Mouse (Mus musculus) urinary bladder, postnatal 36 days (tissue): ENCODE results near the gene Pik3ap1.
A peak's percentile ranks its signal among the peaks of the same experiment; 100 is the strongest.
"Not testable (repeated sequence)": the region's sequence is repeated elsewhere in the genome, so short reads cannot be mapped to it uniquely, and the experiment has no call there.

Source experiments
- DNase-seq, 2 experiments: peaks; one replicate each; pipeline ENCODE4 v3.0.0; 2022; ENCODE audit warnings: low spot score in 2 of 2, mixed read lengths in 1 of 2

Pik3ap1 gene

GRCm38 (mm10) chr19:41332228-41332627, 52.7 kb downstream of the Pik3ap1 start:
- no peak for DNase-seq

DNA sequence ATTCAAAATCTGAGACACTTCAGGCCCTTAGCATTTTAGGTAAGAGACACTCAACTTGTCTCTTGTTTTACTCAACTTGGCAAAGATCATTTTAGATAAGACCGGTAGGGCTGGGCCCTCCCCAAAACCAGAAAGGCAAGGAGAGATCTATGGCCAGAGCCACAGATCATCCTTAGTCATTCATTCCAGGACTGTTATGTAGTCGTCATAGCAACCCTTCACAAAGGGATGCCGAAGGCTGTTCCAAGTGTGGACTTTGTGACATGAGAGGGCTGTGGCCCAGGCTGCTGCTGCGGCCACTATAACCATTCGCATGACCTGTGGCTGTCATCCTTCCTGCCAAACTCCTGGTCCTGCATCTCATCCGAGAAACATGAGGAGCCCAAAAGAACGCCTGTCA, 54.5 kb downstream of the Pik3ap1 start:
- no peak for DNase-seq

- DNase-seq: no peak
These were observed 54.9 kb downstream of the Pik3ap1 start for GRCm38 (mm10) chr19:41329961-41330360.

GRCm38 (mm10) chr19:41328743-41329142, 56.2 kb downstream of the Pik3ap1 start:
- no peak for DNase-seq

GRCm38 (mm10) chr19:41323813-41324212, 61.1 kb downstream of the Pik3ap1 start:
- DNase-seq: no peak

DNA sequence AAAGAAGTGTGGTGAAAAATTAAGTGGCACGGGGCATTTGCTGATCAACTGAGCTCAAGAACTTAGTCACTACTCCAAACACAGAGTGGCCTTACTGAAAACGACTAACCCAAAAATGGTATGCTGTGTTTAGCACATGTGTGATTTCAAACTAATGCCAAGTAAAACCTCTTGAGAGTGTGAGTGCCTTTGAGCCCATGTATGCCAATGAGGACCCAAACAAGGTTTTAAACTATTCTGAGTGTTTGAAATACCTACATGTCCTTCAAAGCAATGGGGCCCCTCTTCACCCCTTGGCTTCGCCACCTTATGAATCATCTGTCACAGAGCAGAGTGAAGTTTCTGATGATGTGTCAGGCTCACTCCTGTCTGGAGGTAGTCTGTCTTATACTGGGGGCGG, 61.8 kb downstream of the Pik3ap1 start:
- no peak for DNase-seq

DNA sequence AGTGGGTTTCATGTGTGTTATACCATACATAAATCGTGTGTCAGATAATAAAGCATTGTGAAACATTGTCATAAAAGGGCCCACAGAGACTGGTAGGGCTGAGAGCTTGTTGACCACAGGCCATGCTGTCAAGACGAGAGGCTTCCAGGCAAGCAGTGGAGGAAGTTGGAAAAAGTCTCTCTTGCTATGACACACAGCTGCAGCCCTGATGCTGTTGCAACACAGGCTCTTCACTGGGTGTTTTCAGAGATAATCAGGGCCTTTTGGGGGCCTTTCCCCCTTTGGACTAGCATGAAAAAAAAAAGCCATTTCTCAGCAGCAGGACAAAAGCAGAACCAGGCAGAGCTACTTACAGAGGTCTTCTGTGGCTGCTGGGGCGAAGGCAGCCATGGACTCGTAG, 63.8 kb downstream of the Pik3ap1 start:
- DNase-seq: no peak

DNA sequence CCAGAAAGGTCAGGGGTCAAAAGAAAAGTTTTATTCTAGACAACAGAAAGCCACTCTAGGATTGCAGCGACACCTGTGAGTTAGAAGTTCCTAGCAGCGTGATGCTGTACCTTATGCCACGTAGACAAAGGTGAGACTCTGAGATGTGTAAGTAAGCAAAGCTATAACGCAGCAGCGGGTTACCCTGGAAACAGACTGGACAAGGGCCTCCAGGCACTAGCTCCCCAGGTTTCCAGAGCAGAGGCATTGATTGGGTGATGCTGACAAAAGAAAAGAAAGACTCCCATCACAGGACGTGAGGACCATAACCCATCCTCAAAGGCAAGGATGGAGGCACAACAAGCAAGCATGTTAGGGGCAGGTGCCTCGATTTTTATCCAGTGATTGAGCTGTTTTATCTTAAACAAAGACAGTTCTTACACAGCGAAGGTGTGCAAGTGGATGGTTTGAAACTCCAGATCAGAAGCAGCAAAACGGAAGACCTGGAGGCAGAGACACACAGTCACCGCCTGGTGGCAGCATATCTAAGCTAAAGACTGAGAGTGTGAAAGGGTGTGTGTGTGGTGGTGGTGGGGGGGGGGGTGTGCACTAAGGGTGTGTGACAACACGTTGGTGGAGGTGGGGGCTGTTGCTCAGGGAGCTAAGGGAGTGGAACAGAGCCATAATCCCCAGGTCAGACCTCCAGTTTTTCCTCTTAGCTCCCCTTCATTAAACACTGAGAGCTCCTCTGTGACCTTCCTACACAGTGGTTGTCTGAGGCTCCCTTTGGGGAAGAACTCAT, 67.4 kb downstream of the Pik3ap1 start:
- peak in 1 of 2 experiments; percentile 15 for DNase-seq

DNA sequence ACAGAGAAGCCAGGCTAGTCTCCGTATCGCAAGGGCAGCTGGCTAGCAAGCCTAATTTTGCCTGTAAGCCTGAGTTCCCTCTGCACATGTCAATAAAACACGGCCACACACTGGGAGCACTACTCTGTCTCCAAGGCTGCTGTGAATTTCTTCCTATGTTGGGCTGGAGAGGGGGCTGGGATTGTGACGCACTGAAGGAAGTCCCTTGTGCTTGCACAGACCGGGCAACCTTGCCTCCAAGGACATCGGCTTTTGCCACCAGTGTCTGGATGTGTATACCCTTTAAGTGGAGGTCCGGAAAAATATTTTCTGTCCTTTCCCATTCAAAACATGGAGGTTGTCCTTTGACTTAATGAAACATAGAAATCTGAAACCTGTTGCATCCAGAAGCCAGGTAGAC, 70.2 kb downstream of the Pik3ap1 start:
- no peak for DNase-seq

GRCm38 (mm10) chr19:41313663-41314062, 71.2 kb downstream of the Pik3ap1 start:
- DNase-seq: no peak

DNA sequence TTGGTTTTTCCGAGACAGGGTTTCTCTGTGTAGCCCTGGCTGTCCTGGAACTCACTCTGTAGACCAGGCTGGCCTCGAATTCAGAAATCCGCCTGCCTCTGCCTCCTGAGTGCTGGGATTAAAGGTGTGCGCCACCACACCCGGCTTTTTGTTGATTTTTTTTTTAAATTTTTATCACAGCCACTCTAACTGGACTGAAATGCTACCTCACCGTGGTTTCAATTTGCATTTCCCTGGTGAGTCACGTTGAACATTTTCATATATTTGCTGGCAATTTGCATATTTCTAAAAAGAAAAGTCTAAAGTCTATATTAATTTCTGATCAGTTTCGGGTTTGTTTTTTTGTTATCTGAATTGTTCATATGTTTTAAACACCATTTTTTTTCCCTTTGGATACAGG, 72.3 kb downstream of the Pik3ap1 start:
- not testable (repeated sequence) for DNase-seq

DNA sequence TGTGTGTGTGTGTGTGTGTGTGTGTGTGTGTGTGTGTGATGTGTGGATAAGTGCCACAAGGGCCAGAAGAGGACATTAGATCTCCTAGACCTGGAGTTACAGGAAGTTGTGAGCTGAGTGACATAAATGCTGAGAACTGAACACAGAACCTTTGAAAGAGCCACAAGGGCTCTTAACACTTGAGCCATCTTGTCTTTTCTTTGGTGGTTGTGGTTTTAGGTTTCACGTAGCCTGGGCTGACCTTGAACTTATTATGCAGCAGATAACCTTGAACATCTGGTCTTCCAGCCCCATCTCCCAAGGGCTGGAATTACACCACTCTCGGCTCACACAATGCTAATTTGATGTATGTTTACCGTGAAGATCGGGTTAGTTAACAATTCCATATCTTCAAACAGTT, 72.9 kb downstream of the Pik3ap1 start:
- no peak for DNase-seq

GRCm38 (mm10) chr19:41310971-41311703, 73.8 kb downstream of the Pik3ap1 start:
- no peak for DNase-seq

GRCm38 (mm10) chr19:41303933-41304332, 81.0 kb downstream of the Pik3ap1 start:
- DNase-seq: no peak

GRCm38 (mm10) chr19:41303433-41303832, 81.5 kb downstream of the Pik3ap1 start:
- DNase-seq: no peak

GRCm38 (mm10) chr19:41301856-41302255, 83.0 kb downstream of the Pik3ap1 start:
- DNase-seq: no peak

- DNase-seq: no peak
These were observed 85.5 kb downstream of the Pik3ap1 start for GRCm38 (mm10) chr19:41299446-41299845.

DNA sequence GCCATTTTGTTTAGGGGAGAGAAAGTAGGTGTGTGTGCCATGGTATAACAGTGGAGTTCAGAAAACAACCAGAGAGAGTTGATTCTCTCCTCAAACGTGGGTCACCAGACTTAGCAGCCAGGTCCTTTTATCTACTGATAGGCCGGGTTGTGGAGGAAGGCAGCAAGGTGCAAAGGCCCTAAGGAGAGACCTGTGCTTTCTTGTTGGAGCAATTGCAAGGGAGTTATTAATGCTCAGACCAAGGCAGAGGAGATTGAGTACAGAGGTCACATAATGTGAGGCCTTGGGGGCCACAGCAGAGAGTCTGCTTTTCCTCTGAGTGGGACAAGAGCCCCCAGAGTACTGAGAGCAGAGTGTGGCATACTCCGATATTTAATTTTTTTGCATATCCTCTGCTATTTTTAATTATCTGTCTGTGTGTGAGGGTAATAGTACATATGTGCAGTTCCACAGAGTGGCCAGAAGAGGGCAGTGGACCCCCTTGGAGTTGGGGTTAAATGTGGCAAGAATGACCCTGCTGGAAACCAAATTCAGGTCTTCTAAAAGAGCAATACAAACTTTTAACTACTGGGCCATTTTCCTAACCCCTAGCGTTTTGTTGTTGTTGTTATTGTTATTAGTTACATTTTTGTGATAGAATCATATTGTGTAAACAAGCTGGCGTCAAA, 93.8 kb downstream of the Pik3ap1 start:
- no peak for DNase-seq

DNA sequence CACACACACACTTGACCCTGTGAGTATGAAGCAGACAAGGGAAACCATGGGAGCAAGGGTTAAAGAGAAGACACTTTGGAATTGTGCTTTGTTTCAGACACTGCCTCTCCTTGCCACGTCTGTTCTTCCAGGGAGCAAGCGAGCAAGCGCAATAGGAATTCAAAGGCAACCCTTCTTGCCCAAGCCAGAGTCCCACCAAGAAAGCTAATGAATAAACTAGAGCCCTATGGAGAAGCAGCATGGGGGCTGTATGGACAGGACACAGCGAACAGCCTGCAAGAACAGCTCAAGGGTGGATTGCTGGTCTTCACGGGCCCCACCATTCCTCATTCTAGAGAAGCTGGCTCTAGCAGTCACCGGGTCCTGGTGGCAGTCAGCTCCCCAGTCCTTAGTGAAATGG, 96.3 kb downstream of the Pik3ap1 start:
- no peak for DNase-seq

DNA sequence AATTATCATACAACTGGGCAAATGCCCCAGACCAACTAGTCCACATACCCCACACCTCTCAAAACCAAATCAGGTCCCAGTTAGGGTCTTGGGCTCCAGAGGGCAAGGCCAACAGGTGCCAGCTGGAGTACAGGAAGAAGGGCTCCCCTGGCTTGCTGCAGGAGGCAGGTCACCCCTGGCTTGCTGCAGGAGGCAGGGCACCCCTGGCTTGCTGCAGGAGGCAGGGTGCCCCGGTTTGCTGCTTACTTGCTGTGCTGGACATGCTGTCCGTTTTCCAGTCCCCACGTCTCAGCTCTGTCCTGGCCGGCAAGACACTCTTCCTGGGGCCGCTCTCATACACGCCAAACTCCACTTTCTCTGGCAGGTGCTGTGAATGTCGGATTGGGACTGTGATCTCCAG, 97.7 kb downstream of the Pik3ap1 start:
- DNase-seq: no peak

GRCm38 (mm10) chr19:41284515-41284914, 100.4 kb downstream of the Pik3ap1 start:
- no peak for DNase-seq

DNA sequence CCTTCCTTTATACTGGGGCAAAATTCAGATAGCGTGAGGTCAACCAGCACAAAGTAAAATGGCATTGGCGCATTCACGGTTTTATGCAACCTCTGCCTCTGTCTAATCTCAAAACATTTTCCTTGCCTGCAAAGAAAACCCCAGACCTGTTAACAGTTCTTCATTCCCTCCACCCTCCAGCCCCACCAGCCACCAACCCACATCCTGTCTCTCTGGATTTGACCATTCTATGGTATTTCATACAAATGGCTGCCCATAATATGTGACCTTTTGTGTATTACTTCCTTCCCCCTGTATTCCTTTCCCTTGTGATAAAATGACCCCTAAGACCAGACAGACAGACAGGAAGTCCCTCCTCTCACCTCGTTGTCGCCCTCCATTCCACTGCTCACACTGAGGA, 102.2 kb downstream of the Pik3ap1 start:
- DNase-seq: no peak

DNA sequence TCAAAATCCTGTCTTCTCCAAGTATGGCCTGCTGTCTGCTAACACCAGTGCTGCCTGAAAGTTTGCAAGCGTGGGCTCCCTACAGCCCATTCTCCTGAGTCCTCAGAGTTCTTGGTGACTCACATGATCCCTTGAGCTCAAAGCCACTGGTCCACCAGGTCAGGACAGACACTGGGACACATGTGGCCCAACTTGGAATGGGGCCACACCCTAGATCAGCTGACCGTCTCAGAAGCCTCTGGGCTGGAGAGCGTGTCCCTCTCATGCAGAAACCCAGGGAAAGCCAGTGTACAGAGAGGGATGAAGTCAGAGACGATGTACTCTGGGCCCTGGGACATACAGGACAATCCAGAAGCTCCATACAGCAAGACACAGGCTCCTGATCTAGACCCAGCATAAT, 102.7 kb downstream of the Pik3ap1 start:
- no peak for DNase-seq
